Mouse (Mus musculus) T-cell, adult 2 months (primary cell): ENCODE measurements around the gene Tada2b.

ENCODE experiments used
- DNase-seq: peaks from one replicate; pipeline ENCODE4 v3.0.0; 2022; ENCODE audit warnings: low spot score

Tada2b gene

DNA sequence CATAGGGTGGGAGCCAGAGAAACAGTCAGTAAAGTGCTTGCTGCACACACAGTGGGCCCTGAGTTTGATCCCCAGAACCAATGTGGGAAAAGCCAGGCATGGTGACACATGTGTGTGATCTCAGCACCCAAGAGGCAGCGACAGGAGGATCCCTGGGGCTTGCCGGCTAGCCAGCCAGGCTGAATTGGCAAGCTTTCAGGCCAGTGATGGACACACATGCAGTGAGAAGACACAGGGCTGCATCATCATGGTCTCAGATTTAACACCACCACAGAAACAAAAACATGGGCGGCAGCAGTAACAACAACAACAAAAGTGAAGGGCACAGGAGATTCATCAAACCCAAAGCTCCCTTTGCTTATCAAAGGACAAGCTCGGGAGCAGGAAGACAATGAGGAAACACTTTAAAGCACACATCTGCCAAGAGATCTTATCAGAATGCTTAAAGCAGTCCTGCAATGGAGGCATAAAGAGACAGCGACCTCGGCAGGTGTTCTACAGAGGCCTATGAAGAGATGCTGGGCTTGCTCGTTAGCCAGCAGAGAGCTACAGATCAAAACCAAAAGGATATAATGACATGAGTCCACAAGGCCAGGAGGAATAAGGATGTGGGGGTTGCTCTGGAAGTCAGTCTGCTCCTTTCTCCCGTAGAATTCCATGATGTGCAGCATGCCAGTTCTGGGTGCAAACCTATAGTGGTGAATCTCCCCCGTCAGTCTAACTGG is 37.8 kb downstream of the Tada2b start:
- DNase-seq, result no peak

DNA sequence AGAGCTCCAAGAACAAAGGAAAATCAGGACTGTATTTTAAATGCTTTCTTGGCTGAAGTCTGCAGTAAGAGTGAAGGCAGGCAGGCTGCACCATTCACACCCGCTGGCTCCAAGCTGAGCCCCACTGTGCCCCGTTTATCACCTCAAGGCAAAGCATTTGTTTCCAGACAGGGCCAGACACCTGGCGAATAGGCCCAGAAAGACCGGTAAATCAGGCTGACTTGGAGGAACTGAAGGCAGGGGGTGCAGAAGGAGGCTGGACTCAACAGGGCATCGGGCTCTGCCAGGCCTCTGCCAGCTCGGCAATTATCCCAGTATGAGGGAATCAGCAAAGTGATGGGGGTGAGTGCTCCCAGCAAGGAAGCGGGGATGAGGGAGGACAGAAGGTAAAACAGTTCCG is 39.1 kb downstream of the Tada2b start:
- DNase-seq, result no peak

DNA sequence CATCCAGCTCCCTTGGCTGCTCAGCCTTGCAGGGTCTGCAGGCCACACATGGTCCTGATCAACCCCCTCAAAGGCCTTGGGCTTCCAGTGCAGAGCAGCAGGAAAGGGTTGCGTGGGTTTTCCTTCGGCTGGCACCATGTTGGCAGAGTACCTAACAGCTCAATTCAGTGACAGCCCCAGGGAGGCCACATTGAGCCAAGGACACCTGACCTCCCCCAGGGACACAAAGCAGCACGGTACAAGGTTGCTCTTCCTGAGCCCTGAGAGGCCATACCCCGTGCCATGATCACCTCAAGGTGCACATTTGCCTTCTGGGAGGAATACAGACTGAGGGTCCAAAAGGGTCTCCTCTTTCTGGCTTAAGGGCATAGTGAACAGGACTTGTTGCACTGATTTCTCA is 39.5 kb downstream of the Tada2b start:
- DNase-seq, result no peak

DNA sequence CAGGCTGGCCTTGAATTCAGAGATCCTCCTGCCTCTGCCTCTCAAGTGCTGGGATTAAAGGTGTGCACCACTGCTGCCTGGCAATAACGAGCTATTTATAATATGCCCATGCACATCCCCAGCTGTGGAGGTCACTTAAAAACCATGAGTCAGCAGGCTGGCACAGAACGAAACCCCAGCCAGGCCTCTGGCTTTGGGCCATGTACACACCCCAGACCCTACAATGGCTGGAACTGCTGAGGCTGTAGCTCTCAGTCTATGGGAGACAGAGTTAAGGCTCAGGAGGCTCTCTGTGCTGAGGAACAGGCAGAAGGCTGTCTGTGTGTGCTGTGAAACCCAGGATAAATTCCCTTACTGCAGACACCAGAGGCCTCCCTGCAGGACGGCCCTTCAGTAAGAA is 43.3 kb downstream of the Tada2b start:
- DNase-seq, result no peak

DNA sequence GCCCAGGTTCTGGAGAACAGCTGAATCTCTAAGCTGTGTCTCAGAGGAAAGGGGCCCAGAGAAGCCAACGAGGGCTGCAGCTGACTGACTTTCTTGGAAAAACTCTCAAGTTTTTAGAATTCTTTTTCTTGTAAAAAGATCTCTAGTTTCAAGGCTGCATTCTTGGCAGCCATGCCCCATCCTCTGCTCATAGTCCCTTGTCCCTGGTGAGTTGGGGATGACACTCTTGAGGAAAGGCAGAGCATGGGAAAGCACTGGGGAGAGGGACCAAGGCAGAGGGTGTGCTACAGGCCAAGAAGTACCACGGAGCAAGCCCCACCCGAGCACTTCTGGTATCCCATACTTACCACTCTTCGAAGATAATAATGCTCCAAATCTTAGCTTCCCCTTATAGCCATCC is 47.2 kb downstream of the Tada2b start:
- DNase-seq, result no peak

DNA sequence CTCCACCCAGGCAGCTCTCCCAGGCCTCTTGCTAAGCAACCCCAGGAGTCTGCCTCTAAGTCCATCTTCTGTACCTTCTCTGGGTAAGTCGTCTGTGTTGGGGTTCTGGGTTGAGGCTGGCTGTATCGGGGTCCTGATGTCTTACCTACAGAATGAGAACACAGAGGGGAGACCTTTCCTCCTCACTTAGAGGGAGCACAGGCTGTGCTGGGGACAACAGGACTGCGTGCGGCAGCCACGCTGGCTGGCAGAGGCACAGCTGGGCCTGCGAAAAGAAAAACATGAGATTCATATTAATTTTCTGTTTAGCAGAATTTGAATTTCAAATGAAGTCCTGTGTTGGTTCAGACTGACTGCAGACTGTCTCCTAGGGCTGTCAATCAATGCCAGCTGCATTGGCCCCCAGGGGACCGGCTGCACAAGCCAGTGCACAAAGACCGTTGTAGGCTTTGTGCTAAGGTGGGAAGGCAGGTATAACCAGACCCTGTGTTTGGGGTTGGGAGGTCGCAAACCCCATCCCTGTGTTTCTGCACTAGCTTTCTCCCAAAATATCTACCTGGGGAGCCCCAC is 49.6 kb downstream of the Tada2b start:
- no peak for DNase-seq

DNA sequence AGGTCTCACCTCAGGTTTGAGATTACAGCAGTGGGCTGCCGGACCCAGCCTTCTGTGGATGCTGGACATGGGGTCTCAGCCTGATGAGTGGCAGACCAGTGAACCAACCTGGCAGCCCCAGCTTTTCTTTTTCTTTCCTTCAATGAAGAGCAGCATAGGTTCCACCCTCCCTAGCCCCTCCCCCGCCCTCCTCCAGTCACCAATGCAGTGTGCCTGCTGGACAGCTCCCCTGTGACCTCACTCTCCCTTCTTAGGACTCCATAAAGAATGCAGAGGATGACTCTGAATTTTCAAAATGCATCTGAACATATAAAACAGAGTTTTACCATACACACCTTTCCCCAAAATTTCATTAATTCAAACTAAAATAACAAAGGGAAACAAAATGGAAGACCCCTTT is 52.4 kb downstream of the Tada2b start:
- no peak for DNase-seq

DNA sequence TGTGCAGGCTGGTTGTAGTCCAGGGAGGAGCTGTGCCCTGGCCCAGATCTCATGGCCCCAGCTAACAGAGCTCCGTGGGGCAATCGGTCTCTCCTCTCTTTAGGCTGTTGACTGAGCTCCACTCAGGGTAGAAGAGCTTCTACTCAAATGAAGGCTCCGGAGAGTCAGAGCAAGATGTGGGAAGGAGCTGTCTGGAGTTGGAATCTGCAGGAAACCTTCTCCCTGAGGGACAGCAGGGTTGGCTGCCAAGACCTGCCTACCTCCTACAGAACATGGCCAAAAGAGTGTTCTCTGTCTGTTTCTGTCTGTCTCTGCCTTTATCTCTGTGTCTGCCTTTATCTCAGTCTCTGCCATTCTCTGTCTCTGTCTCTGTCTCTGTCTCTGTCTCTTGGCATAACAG is 54.5 kb downstream of the Tada2b start:
- DNase-seq, result no peak

DNA sequence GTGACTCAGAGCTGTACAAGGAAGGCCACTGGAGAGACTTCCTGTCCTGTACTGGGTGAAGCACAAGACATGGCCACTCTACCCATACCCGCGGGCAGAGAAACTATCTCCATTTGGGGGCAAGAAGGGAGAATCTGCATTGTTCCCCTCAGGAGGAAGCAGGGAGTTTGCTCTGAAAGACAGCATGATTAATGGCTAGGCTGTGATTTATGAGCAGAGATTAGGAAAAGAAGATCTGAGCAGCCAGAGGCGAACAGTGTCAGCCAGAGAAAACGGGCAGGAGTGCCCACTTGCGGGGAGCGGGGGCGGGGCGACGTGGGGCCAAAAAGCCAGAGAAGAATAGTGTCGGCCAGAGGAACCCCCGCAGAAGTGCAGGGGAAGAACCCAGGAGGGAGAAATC is 56.3 kb downstream of the Tada2b start:
- no peak for DNase-seq

DNA sequence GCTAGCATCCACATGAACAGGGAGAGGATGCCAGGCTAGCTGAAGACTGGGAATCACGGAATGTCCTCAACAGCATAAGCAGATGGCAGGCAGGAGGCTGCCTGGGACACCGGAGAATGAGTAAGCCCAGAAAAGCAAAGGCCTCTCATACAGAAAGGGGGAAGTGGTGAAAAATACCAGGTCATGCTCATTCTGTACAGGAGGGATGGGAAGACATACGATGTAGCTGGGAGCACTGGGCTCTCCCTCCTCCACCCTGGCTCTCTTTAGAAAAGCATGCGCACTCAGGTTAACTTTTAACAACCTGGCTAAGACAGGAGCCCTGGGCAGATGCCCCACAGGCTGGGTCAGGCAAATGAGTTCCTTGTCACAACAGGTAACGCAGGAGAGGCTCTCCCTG is 57.7 kb downstream of the Tada2b start:
- no peak for DNase-seq

DNA sequence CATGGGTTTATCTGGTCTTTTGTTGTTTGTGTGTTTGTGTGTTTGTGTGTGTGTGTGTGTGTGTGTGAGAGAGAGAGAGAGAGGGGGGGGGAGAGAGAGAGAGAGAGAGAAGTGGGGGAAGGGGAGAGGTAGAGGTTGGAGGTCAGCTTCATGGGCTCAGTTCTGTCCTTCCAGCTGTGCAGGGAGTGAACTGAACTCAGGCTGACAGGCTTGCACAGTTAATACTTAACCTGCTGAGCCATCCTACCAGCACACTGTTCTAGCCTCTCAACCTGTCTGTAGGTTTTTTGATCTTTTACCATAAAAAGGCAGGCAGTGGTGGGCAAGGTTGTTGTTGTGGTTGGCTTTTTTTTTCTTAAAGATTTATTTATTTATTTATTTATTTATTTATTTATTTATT is 59.4 kb downstream of the Tada2b start:
- DNase-seq, result no peak
